Mouse (Mus musculus) lung, postnatal 10 days (tissue): Measurements from ENCODE around the gene Akt1.

Experiments used
- DNase-seq: peaks from one replicate; pipeline ENCODE4 v3.0.0; 2021

Gene Akt1

DNA sequence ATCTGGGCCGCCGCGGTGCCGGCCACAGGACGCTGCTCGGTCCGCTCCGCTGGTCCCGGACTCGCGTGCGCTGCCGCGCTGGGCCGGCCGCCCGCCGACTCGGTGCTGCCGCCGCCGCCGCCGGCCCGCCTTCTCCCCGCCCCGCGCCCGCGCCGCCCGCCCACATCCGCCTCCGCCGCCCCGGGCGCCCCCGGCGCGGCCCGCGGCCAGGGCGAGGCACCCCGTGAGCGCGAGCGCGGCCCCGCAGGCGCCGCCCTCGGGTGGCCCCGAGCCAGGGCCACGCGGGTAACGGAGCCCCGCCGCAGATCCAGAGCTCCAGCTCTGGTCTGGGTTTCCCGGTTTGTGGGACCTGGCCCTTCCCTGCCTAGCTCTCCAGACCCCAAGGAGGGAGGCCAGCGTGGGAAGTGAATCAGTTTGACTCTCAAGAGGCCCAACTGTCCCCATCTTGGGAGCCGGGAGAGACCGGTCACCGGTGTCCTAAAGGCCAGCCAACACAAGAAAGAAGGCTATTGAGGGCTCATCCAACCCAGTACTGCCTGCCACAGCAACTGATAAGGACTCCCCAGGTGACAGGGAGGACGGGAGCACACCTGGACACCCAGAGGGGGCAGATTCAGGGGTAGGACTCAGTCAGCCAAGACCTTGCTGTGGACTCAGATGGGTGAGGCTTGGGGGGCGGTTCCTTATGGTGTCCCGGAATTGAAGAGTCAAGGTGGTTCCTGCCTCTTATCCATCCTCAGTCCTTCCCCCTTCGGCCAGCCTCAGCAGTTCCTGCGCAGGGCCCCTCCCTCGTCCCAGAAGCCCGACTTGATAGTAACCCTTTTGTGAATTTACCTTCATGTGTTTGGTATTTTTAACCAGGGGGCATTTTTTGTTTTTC, at the start of gene Akt1:
Gene Akt1 (minus strand): TSS at position 753 of the 880 bp plus-strand sequence.
- peak; percentile 62 for DNase-seq

- DNase-seq, result peak; percentile 89
Observed at GRCm38 (mm10) chr12:112724077-112724805, 49.6 kb upstream of the Akt1 start.

- DNase-seq, result no peak
Observed at GRCm38 (mm10) chr12:112723445-112723844, 48.8 kb upstream of the Akt1 start.

DNA sequence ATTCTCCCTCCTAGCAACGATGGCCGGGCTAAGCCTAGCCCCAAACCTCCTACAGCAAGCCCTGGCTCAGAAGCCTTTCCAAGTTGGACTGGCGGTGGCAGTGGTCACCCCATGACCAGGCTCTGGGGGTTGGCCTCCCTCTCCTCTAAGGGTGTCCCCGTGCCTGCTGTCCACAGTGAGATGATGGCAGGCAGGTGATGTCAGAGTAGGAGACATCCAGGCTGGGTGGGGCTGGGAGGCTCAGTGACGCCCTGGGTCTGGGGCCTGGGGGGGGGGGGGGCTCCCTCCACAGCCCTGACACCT, 48.3 kb upstream of the Akt1 start:
- peak; percentile 31 for DNase-seq

DNA sequence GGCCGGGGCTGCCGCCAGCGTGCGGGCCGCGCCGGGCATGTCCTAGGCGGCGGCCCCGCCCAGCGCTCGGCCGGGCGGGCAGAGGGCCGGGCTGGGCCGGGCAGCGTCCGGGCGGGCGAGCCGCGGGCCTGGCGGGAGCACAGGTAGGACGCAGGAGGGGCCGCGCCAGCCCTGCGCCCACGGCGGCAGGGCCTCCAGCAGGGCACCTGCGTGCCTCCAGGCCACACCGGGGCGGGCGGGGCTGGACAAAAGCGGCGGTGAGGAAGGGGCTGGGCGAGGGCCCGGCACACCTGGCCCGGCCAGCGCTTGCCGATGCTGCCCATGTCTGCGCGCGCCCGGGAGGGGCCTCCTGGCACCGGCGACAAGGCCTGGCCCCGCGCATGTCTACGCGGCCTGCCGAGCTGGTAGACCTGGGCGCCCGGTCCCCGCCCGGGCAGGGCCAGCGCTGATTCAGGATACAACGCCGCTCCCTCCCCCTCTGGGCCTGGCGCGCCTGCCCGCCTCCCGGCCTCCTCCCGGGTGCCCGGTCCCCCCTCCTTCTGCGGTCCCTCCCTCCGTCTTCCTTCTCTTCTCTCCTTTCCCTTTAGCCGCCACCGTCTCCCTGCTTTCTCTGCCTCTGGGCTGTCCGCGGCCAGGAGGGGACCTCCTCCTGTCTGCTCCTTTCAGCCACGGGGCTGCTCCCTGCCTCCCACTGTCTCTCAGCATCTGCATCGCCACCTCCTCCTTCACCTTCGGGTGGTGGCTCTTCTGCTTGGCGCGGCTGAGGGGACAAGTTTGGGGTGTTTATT, 47.8 kb upstream of the Akt1 start:
- peak; percentile 79 for DNase-seq

DNA sequence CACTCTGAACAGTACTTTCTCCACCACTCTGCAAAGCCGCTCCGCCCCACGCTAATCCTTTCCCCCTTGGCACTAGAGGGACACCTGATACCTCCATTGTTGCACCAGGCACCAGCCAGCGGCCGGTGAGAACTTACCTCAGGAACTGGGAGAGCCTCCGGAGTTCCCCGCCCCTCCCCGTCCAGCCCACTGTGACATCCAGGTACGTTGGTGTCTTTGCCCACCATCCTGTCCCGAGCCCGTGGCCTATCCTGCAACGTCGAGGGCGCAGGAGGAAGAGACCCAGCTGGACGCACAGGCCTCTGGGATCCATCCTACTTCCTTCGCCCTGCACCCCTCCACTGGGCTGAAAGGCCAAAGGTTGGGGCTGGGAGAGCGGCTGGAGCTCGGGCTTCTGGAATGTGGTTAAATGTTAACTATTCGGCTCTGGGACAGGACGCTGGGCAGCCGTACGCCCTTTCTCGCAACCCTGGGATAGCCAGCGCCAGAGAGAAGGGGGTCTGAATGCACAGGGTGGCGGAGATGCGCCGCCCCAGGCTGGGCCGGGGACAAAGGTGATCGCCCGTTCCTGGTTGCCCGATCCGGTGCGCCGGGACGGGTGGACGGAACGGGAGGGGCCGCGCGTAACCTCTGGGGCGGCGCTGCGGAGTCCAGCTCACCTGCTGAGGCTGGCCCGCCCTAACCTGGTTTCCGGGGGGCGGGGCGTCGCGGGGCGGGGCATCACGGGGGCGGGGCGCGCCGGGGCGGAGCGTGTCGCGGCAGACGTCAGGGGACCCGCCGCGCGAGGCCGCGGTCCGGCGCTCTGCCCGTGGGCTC, 46.9 kb upstream of the Akt1 start:
- peak; percentile 80 for DNase-seq

- DNase-seq, result no peak
Observed at GRCm38 (mm10) chr12:112720890-112721423, 46.3 kb upstream of the Akt1 start.

GRCm38 (mm10) chr12:112720216-112720615, 45.5 kb upstream of the Akt1 start, which contains the start of gene Cep170b:
Gene Cep170b (plus strand): TSS chr12:112720455.
- DNase-seq, result no peak

DNA sequence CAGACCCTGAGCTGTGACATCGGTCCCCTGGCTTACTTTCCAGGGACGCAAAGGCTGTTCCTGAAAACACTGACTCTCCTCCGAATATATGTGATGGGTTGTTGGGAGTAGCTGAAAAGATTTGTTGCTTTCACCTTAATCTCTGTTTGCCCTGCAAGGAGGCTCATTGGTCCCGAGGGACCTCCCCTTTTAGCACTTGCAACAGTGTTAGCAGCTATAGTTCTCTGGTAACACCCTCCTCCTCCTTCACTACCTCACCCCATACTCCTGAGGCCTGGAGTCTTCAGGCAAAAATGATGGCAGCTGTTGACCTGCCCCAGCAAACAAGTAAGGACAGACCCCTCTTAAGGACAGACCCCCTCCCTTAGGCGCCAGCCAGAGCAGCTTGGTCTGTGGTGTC, 44.3 kb upstream of the Akt1 start:
- no peak for DNase-seq

DNA sequence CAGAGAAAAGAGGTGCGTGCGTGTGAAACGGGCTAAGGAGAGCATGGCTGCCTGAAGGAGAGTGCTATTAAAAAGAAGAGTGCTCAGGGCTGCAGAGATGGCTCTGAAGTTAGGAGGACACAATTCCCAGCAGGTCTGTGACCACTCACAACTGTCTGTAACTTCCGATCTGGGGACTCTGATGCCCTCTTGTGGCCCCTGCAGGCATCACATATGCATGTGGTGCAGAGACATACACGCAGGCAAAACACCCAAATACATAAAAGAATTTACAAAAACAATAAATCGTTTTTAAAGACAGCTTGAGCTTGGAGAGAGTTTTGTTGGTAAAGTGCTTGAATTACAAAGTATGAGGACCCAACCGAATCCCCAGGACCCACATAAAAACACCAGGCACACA, 42.5 kb upstream of the Akt1 start:
- peak; percentile 72 for DNase-seq

DNA sequence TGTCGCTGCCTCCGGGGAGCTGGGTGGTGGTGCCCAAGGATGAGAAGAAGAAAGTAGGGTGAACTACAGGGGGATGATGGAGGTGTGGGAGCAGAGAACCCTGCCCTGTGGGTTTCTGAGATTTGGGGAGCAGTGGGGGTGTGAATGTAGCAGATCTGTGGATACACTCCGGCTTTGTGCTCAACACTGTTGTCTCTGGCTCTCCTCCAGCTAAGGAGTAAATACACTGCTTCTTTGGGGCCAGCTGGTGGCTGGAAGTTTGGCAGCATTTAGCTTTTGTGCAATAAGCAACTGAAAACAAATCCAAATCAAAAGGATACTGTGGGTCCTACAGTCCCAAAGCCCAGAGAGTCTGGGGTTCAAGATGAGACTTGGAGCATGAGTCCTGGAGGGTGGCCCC, 39.3 kb upstream of the Akt1 start:
- DNase-seq, result peak; percentile 75

GRCm38 (mm10) chr12:112707573-112707869, 32.8 kb upstream of the Akt1 start:
- DNase-seq, result no peak

DNA sequence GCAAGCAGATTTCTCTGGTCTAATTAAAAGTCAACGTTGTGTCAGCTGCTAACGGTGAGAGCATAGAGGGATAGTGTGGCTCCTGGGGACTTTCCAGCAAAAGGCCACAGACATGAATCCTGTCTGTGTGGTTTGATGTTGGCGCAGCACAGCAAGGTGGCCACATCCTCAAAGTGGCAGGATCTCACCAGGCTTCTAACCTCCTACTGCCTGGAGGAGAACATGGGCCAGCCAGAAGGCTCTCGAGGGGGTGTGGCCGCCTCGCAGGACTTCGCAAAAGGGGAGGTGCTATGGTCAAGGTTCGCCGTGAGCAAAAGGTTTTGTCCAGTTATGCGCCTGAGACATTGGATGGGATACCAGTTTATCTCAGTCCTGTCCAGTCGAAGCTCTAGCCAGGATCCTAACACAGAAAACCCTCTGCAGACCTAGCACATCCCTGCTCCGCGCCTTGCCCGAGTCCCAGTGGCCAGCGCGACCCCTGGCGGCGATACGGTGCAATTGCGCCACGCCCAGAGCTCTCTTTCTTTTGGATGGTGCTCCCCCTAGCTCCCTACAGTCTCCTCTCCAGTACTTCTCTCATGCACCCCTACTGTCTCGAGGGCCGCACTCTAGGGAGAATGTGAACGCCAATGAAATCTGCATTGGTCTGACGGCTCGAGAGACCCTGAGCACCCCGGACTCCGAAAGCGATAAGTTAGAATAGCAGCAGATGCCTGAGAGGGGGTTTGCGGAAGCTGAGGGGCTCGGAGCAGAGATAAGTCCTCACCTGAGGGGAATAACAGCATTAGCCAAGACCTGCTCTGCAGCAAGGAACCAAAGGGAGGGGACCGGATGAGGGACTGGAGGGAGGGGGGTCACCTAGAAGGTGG, 32.3 kb upstream of the Akt1 start:
- peak; percentile 93 for DNase-seq

GRCm38 (mm10) chr12:112702374-112703320, 28.0 kb upstream of the Akt1 start:
- DNase-seq, result no peak

GRCm38 (mm10) chr12:112700522-112700921, 25.8 kb upstream of the Akt1 start:
- DNase-seq, result peak; percentile 35

DNA sequence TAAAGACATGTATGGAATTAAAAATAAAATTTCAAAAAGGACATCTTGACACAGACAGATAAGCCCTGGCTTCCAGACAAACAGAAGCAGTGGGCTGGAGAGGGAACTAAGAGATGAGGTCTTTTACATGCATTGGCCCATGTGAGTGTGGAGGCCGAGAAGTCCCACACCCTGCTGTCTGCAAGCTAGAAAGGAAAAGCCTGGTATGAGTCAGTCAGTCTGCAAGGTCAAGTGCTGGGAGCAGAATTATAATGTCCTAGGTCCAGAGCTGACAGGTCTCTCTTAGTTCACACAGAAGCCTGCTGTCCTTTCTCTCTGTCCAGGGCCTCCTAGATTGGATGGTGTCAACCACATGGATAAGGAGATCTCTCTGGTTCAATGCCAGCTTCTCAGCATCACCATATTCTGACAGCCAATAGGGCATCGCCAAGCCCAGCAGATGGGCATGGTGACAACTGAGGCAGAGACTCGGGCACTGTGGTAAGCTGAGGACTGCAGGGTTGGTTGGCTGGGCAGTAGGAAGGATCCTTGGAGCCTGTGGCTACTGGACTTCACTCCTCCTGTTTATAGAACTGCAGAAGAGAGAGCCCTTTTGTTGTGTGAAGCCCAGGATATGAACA, 22.2 kb upstream of the Akt1 start:
- DNase-seq, result no peak

- no peak for DNase-seq
Observed at GRCm38 (mm10) chr12:112694127-112694475, 19.4 kb upstream of the Akt1 start.

DNA sequence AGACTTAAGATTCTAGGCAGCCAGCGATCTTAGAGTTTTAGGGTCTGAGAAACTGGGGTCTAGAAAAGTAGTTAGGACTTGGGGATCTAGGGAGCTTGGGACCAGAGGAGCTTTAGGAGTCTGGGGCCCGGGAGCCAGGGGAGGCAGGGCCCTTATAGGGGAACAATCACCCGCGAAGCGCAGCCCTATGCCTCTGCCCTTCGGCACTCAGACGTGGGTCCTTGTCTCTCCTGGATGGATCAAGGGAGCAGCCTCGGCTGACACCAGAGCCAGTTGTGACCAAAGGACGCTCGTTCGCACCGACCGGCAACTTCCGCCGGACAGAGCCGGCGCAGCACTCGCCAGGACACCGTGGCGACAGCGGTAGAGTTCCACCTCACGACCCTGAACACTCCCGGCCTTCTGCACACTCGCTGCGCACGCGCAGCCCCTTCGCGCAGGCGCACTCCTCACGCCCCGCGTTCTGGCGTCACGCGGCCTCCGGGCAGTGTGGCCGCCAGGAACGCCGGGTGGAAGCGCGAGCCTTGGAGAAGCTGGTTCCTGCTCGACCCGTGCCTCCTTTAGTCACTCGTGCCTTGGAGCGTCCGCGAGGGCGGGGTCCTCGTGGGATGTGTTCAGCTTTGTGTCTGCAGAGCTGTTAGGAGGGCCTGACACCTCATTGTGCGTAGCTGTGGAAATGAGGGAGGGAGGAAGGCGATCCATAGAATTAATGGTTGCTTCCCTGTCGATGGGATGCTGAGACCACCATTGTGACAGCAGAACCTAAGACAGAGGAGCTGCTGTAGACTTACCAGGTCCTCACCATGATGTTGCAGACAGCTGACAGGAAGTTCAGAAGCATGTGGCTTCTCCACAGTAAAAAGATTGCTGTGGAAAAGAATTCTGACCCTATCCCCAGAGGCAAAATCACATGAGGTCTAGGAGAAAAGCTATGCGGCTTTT, 18.8 kb upstream of the Akt1 start:
- DNase-seq, result peak; percentile 96

GRCm38 (mm10) chr12:112688458-112688857, 13.8 kb upstream of the Akt1 start:
- DNase-seq, result no peak
